Mouse (Mus musculus): Measurements from ENCODE around the gene Wnt5a. TPM values are rescaled to one million over a fixed set of nuclear protein-coding genes. Genes with fewer than 3 reads are reported as not detected.

The Wnt5a gene
- polyA plus RNA-seq, 1 experiment from 2014 or later: 23.2 TPM

- TF ChIP-seq CTCF (IDR thresholded peaks at IDR 0.05) (no peak), EP300 (IDR thresholded peaks at IDR 0.05) (no peak)
- H3K9me3 ChIP-seq (ENCODE audit: low read length): no peaks in the 10 kb centered on the region
- H3K36me3 ChIP-seq (ENCODE audit: insufficient read depth, low read length): no peaks in the 10 kb centered on the region
- no peaks in the 10 kb centered on the region for H3K27me3 ChIP-seq (replicated peaks; ENCODE audit: insufficient read depth, low read length)
- H3K9ac ChIP-seq (replicated peaks; ENCODE audit: low read depth): no peak overlapping the region
- H3K4me1 ChIP-seq (ENCODE audit: insufficient read depth, low read depth, low read length): no peaks in the 10 kb centered on the region
- ATAC-seq (no peak), DNase-seq (ENCODE audit: low spot score) (no peak)
- no peak overlapping the region for H3K27ac ChIP-seq (ENCODE audit: low read length)
- H3K4me2 ChIP-seq (replicated peaks; ENCODE audit: low read depth, low read length): no peak overlapping the region
- no peak overlapping the region for H3K4me3 ChIP-seq (ENCODE audit: low read depth, low read length)
- 61% methylated on average over 2 of the region's 2 CpGs for WGBS
These were observed 23.7 kb downstream of the Wnt5a start for GRCm38 (mm10) chr14:28528151-28528685.

GRCm38 (mm10) chr14:28531531-28531930 lies 27.0 kb downstream of the Wnt5a start:
- no peaks in the 10 kb centered on the region for H3K9me3 ChIP-seq (ENCODE audit: low read length)
- no peak overlapping the region for H3K9ac ChIP-seq (replicated peaks; ENCODE audit: low read depth)
- H3K36me3 ChIP-seq (ENCODE audit: insufficient read depth, low read length): no peaks in the 10 kb centered on the region
- no peak overlapping the region for H3K27ac ChIP-seq (ENCODE audit: low read length)
- ATAC-seq (no peak), DNase-seq (ENCODE audit: low spot score) (no peak)
- H3K4me3 ChIP-seq (ENCODE audit: low read depth, low read length): no peak overlapping the region
- no peaks in the 10 kb centered on the region for H3K27me3 ChIP-seq (replicated peaks; ENCODE audit: insufficient read depth, low read length)
- WGBS: 25% methylated on average over 1 of the region's 1 CpGs
- no peaks in the 10 kb centered on the region for H3K4me1 ChIP-seq (ENCODE audit: insufficient read depth, low read depth, low read length)
- no peak overlapping the region for H3K4me2 ChIP-seq (replicated peaks; ENCODE audit: low read depth, low read length)
- no peak for TF ChIP-seq CTCF (IDR thresholded peaks at IDR 0.05)
- no peak for TF ChIP-seq EP300 (IDR thresholded peaks at IDR 0.05)

- Histone ChIP-seq H3K36me3 (ENCODE audit: insufficient read depth, low read length) (no peaks in the 10 kb centered on the region), H3K9ac (replicated peaks; ENCODE audit: low read depth) (no peak overlapping the region), H3K4me3 (ENCODE audit: low read depth, low read length) (no peak overlapping the region), H3K9me3 (ENCODE audit: low read length) (no peaks in the 10 kb centered on the region), H3K4me1 (ENCODE audit: insufficient read depth, low read depth, low read length) (no peaks in the 10 kb centered on the region), H3K27me3 (replicated peaks; ENCODE audit: insufficient read depth, low read length) (no peaks in the 10 kb centered on the region), H3K4me2 (replicated peaks; ENCODE audit: low read depth, low read length) (no peak overlapping the region), H3K27ac (ENCODE audit: low read length) (no peak overlapping the region)
- ATAC-seq (no peak), DNase-seq (ENCODE audit: low spot score) (no peak)
- WGBS: 64% methylated on average over 11 of the region's 11 CpGs
- TF ChIP-seq EP300 (IDR thresholded peaks at IDR 0.05): no peak
- TF ChIP-seq CTCF (IDR thresholded peaks at IDR 0.05): no peak
These were observed 28.4 kb downstream of the Wnt5a start for GRCm38 (mm10) chr14:28532943-28533342.

- H3K9ac ChIP-seq (replicated peaks; ENCODE audit: low read depth): no peak overlapping the region
- H3K36me3 ChIP-seq (ENCODE audit: insufficient read depth, low read length): no peaks in the 10 kb centered on the region
- no peak overlapping the region for H3K4me3 ChIP-seq (ENCODE audit: low read depth, low read length)
- no peak for TF ChIP-seq EP300 (IDR thresholded peaks at IDR 0.05)
- TF ChIP-seq CTCF (IDR thresholded peaks at IDR 0.05): no peak
- no peaks in the 10 kb centered on the region for H3K4me1 ChIP-seq (ENCODE audit: insufficient read depth, low read depth, low read length)
- ATAC-seq (no peak), DNase-seq (ENCODE audit: low spot score) (no peak)
- 87% methylated on average over 2 of the region's 2 CpGs for WGBS
- H3K4me2 ChIP-seq (replicated peaks; ENCODE audit: low read depth, low read length): no peak overlapping the region
- no peak overlapping the region for H3K27ac ChIP-seq (ENCODE audit: low read length)
- no peaks in the 10 kb centered on the region for H3K27me3 ChIP-seq (replicated peaks; ENCODE audit: insufficient read depth, low read length)
- H3K9me3 ChIP-seq (ENCODE audit: low read length): no peaks in the 10 kb centered on the region
These were observed 29.3 kb downstream of the Wnt5a start for GRCm38 (mm10) chr14:28533876-28534275.

GRCm38 (mm10) chr14:28535814-28536213 lies 31.3 kb downstream of the Wnt5a start:
- H3K4me1 ChIP-seq (ENCODE audit: insufficient read depth, low read depth, low read length): no peaks in the 10 kb centered on the region
- H3K4me2 ChIP-seq (replicated peaks; ENCODE audit: low read depth, low read length): no peak overlapping the region
- WGBS: 71% methylated on average over 4 of the region's 4 CpGs
- no peak overlapping the region for H3K9ac ChIP-seq (replicated peaks; ENCODE audit: low read depth)
- H3K4me3 ChIP-seq (ENCODE audit: low read depth, low read length): no peak overlapping the region
- H3K27ac ChIP-seq (ENCODE audit: low read length): no peak overlapping the region
- DNase-seq (ENCODE audit: low spot score): no peak
- no peak for ATAC-seq
- no peaks in the 10 kb centered on the region for H3K27me3 ChIP-seq (replicated peaks; ENCODE audit: insufficient read depth, low read length)
- H3K9me3 ChIP-seq (ENCODE audit: low read length): no peaks in the 10 kb centered on the region
- TF ChIP-seq EP300 (IDR thresholded peaks at IDR 0.05): no peak
- TF ChIP-seq CTCF (IDR thresholded peaks at IDR 0.05): no peak
- H3K36me3 ChIP-seq (ENCODE audit: insufficient read depth, low read length): no peaks in the 10 kb centered on the region

GRCm38 (mm10) chr14:28539577-28539976 lies 35.0 kb downstream of the Wnt5a start:
- Histone ChIP-seq H3K36me3 (ENCODE audit: insufficient read depth, low read length) (no peaks in the 10 kb centered on the region), H3K4me1 (ENCODE audit: insufficient read depth, low read depth, low read length) (no peaks in the 10 kb centered on the region), H3K9me3 (ENCODE audit: low read length) (no peaks in the 10 kb centered on the region), H3K27me3 (replicated peaks; ENCODE audit: insufficient read depth, low read length) (no peaks in the 10 kb centered on the region), H3K4me2 (replicated peaks; ENCODE audit: low read depth, low read length) (no peak overlapping the region), H3K27ac (ENCODE audit: low read length) (no peak overlapping the region), H3K9ac (replicated peaks; ENCODE audit: low read depth) (no peak overlapping the region), H3K4me3 (ENCODE audit: low read depth, low read length) (no peak overlapping the region)
- no peak for ATAC-seq
- TF ChIP-seq CTCF (IDR thresholded peaks at IDR 0.05) (no peak), EP300 (IDR thresholded peaks at IDR 0.05) (no peak)
- DNase-seq (ENCODE audit: low spot score): no peak
- 82% methylated on average over 6 of the region's 6 CpGs for WGBS
